Mouse (Mus musculus) myocyte (in vitro differentiated cells): ENCODE data around the gene Gm20388. TPM values are rescaled to one million over a fixed set of nuclear protein-coding genes. Genes with fewer than 3 reads are reported as not detected.
A peak's percentile ranks its signal among the peaks of the same experiment; 100 is the strongest.

ENCODE experiments used
- H3K27me3 ChIP-seq: one replicate; pipeline ENCODE4 v1.6.1; 2011; ENCODE audit not compliant: control insufficient read depth, insufficient read depth, insufficient read length
- H3K36me3 ChIP-seq: one replicate; pipeline ENCODE4 v1.6.1; 2011; ENCODE audit not compliant: control insufficient read depth, insufficient read depth
- H3K4me2 ChIP-seq: one replicate; pipeline ENCODE4 v1.6.1; 2011; ENCODE audit warnings: low read depth, control low read depth
- H3K4me3 ChIP-seq: one replicate; pipeline ENCODE4 v1.5.1; 2011; ENCODE audit warnings: mild to moderate bottlenecking, control low read depth, moderate library complexity
- H3K79me2 ChIP-seq: one replicate; pipeline ENCODE4 v1.6.1; 2011; ENCODE audit not compliant: control insufficient read depth, insufficient read depth
- H3ac ChIP-seq: one replicate; pipeline ENCODE4 v1.6.1; 2011; ENCODE audit not compliant: control insufficient read depth, insufficient read length
- CEBPB ChIP-seq: IDR thresholded peaks from 2 replicates; pipeline ENCODE4 v1.6.1; 2011; ENCODE audit warnings: mild to moderate bottlenecking, moderate library complexity; ENCODE audit not compliant: poor library complexity, insufficient read depth, severe bottlenecking
- E2F4 ChIP-seq: IDR thresholded peaks from one replicate; pipeline ENCODE4 v1.6.1; 2011; ENCODE audit warnings: mild to moderate bottlenecking, control low read depth, moderate library complexity; ENCODE audit not compliant: insufficient read depth
- MAX ChIP-seq: IDR thresholded peaks from one replicate; pipeline ENCODE4 v1.6.1; 2011; ENCODE audit warnings: low read depth, mild to moderate bottlenecking, control low read depth
- MYOD1 ChIP-seq, 3 experiments: IDR thresholded peaks; one replicate each; pipeline ENCODE4 v1.6.1; 2011; ENCODE audit warnings: control low read depth in 2 of 3, low read depth in 2 of 3, mild to moderate bottlenecking in 2 of 3, moderate library complexity in 1 of 3; ENCODE audit not compliant: insufficient read length in 2 of 3, control insufficient read depth in 1 of 3
- MYOG ChIP-seq, 3 experiments: IDR thresholded peaks; one replicate each; pipeline ENCODE4 v1.6.1; 2011; ENCODE audit warnings: control low read depth in 2 of 3, low read depth in 2 of 3, mild to moderate bottlenecking in 2 of 3; ENCODE audit not compliant: insufficient read length in 2 of 3, control insufficient read depth in 1 of 3, insufficient read depth in 1 of 3
- POLR2A ChIP-seq: IDR thresholded peaks from one replicate; pipeline ENCODE4 v1.6.1; 2011; ENCODE audit warnings: low read depth, mild to moderate bottlenecking, control low read depth, moderate library complexity; ENCODE audit not compliant: insufficient read length
- POLR2AphosphoS2 ChIP-seq: IDR thresholded peaks from one replicate; pipeline ENCODE4 v1.6.1; 2011; ENCODE audit warnings: low read depth, control low read depth; ENCODE audit not compliant: insufficient read length
- REST ChIP-seq: IDR thresholded peaks from one replicate; pipeline ENCODE4 v1.6.1; 2011; ENCODE audit warnings: mild to moderate bottlenecking, control low read depth, moderate library complexity; ENCODE audit not compliant: insufficient read depth, insufficient read length
- SRF ChIP-seq: IDR thresholded peaks from one replicate; pipeline ENCODE4 v1.6.1; 2011; ENCODE audit warnings: low read depth; ENCODE audit not compliant: control insufficient read depth, insufficient read length
- TCF12 ChIP-seq: IDR thresholded peaks from one replicate; pipeline ENCODE4 v1.6.1; 2011; ENCODE audit warnings: mild to moderate bottlenecking, control low read depth; ENCODE audit not compliant: poor library complexity, insufficient read depth, severe bottlenecking
- TCF3 ChIP-seq: IDR thresholded peaks from one replicate; pipeline ENCODE4 v1.6.1; 2011; ENCODE audit warnings: low read depth, control low read depth; ENCODE audit not compliant: insufficient read length
- USF1 ChIP-seq: IDR thresholded peaks from one replicate; pipeline ENCODE4 v1.6.1; 2011; ENCODE audit warnings: low read depth, mild to moderate bottlenecking, control low read depth, moderate library complexity
- polyA plus RNA-seq: library from polyadenylated mRNA; unstranded; fragments of >200 nt; fragmentation: generic; extraction: Trizol; gene quantifications from one replicate; pipeline ENCODE4 v1.2.1, GENCODE M21; 2012; ENCODE audit warnings: missing spikeins

The Gm20388 gene
- polyA plus RNA-seq, 1 experiment, result 15.3 TPM

GRCm38 (mm10) chr8:121446133-121446532, 1535.5 kb downstream of the Gm20388 start:
- TF ChIP-seq SRF, result no peak
- TF ChIP-seq MYOG (IDR thresholded peaks at IDR 0.05; ENCODE audit: control insufficient read depth in 1 of 3, insufficient read depth in 1 of 3, insufficient read length in 2 of 3, low read depth in 2 of 3), result no peak
- TF ChIP-seq MYOD1 (IDR thresholded peaks at IDR 0.05; ENCODE audit: control insufficient read depth in 1 of 3, insufficient read length in 2 of 3, low read depth in 2 of 3), result no peak
- no peak for TF ChIP-seq CEBPB
- no peak for TF ChIP-seq TCF3
- TF ChIP-seq USF1, result no peak
- TF ChIP-seq E2F4, result no peak
- no peak for TF ChIP-seq REST
- H3K4me3 ChIP-seq, result no peak overlapping the region
- H3K79me2 ChIP-seq, result no peaks in the 10 kb centered on the region
- no peaks in the 10 kb centered on the region for H3K27me3 ChIP-seq
- no peak overlapping the region for H3ac ChIP-seq
- H3K36me3 ChIP-seq, result no peaks in the 10 kb centered on the region
- H3K4me2 ChIP-seq, result no peak overlapping the region

DNA sequence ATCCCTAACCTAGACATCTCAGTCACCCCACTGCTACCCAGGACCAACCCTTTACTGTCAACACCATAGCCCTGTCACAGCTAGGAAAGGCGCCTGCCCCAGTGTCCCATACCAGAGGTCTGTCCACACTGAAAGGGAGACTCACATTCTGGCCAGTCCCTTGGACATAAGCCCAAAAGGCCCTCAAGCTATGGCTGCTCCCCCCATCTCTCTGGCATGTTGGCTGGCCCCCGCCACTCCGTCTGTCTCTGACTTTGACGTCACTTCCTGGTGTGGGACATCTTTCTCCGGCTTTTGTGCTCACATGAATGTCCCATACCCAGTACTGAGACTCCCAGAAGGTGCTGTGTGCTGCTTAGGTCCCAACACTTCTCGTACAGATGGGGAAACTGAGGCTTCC, 1536.2 kb downstream of the Gm20388 start:
- Histone ChIP-seq H3K36me3 (no peaks in the 10 kb centered on the region), H3K27me3 (no peaks in the 10 kb centered on the region), H3ac (no peak overlapping the region), H3K79me2 (no peaks in the 10 kb centered on the region), H3K4me3 (no peak overlapping the region), H3K4me2 (no peak overlapping the region)
- TF ChIP-seq E2F4 (no peak), MYOD1 (IDR thresholded peaks at IDR 0.05; ENCODE audit: control insufficient read depth in 1 of 3, insufficient read length in 2 of 3, low read depth in 2 of 3) (no peak), TCF3 (no peak), SRF (no peak), REST (no peak), POLR2A (no peak), USF1 (no peak), MAX (no peak), MYOG (IDR thresholded peaks at IDR 0.05; ENCODE audit: control insufficient read depth in 1 of 3, insufficient read depth in 1 of 3, insufficient read length in 2 of 3, low read depth in 2 of 3) (no peak), CEBPB (no peak), TCF12 (no peak), POLR2AphosphoS2 (no peak)

GRCm38 (mm10) chr8:121450211-121450610, 1539.6 kb downstream of the Gm20388 start:
- Histone ChIP-seq H3K36me3 (no peaks in the 10 kb centered on the region), H3ac (no peak overlapping the region), H3K4me2 (no peak overlapping the region), H3K79me2 (no peaks in the 10 kb centered on the region), H3K27me3 (no peaks in the 10 kb centered on the region), H3K4me3 (no peak overlapping the region)
- TF ChIP-seq SRF (no peak), POLR2AphosphoS2 (no peak)

GRCm38 (mm10) chr8:121451404-121452076, 1540.9 kb downstream of the Gm20388 start:
- H3K4me2 ChIP-seq, result peak overlapping the region; percentile 46

GRCm38 (mm10) chr8:121454737-121455136, 1544.1 kb downstream of the Gm20388 start:
- no peak for TF ChIP-seq TCF3
- no peak for TF ChIP-seq MYOG (IDR thresholded peaks at IDR 0.05; ENCODE audit: control insufficient read depth in 1 of 3, insufficient read depth in 1 of 3, insufficient read length in 2 of 3, low read depth in 2 of 3)
- TF ChIP-seq MYOD1 (IDR thresholded peaks at IDR 0.05; ENCODE audit: control insufficient read depth in 1 of 3, insufficient read length in 2 of 3, low read depth in 2 of 3), result no peak
- TF ChIP-seq POLR2AphosphoS2, result no peak
- no peak for TF ChIP-seq USF1
- no peak for TF ChIP-seq E2F4
- TF ChIP-seq MAX, result no peak
- TF ChIP-seq SRF, result no peak
- no peak for TF ChIP-seq POLR2A
- TF ChIP-seq TCF12, result no peak
- no peak for TF ChIP-seq REST
- no peak for TF ChIP-seq CEBPB
- no peaks in the 10 kb centered on the region for H3K27me3 ChIP-seq
- no peaks in the 10 kb centered on the region for H3K79me2 ChIP-seq
- H3K4me3 ChIP-seq, result no peak overlapping the region
- H3ac ChIP-seq, result no peak overlapping the region
- no peaks in the 10 kb centered on the region for H3K36me3 ChIP-seq
- no peak overlapping the region for H3K4me2 ChIP-seq

More at GRCm38 (mm10) chr8:121451404-121452076, 1540.9 kb downstream of the Gm20388 start:
- Histone ChIP-seq H3K36me3 (no peaks in the 10 kb centered on the region), H3K27me3 (no peaks in the 10 kb centered on the region), H3ac (no peak overlapping the region), H3K4me3 (no peak overlapping the region), H3K79me2 (no peaks in the 10 kb centered on the region)
- TF ChIP-seq USF1 (no peak), CEBPB (no peak), MAX (no peak), TCF3 (no peak)
